Comparison of ENCODE assay signal across 9 mouse cellular contexts in the genomic region with DNA sequence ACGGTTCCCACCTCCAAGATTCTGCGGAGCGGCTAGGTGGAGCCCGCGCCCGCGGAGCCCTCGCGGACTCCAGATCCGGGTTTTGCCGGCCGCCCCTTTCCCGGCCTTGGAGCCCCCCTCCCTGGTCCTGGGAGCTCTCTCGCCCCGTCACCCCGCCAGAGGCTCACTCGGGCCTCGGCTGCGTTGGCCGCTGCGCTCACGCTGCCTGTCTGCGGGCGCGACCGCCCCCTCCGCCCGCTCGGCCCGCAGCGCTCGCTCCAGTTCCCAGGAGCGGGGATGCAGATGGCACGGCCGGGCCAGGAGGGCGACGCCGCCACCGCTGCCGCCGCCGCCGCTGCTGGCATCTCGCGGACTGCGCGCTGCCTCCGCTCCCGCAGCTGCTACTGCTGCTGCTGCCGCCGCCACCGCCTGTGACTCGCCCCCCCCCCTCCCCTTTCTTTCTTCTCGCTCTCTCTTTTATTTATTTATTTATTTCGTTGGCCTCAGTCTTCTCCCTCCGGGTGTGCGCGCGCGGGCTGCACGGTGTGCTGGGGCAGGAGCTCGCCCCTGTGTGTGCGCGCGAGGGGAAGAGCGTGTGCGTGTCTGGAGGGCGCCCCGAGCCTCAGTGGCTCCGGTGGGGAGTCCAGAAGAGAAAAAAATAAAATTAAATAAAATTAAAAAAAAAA. TPM values are rescaled to one million over a fixed set of nuclear protein-coding genes. Genes with fewer than 3 reads are reported as not detected.
DNase-seq lines count a peak whose midpoint lies in the region; ATAC-seq lines count a peak whose summit lies in the region.
"Had no signal": no experiment of that assay in that cellular context is flagged by ENCODE, and none has a peak within 500 bp of the region (broad histone marks: within the 10 kb centered on the region; RNA-seq: fewer than 3 reads in every experiment).

A gene (plus strand): TSS at position 549 of the 665 bp plus-strand sequence.

- peak; percentile 56 for ATAC-seq in heart, embryonic 13.5 days (ENCODE audit: extremely low read depth, insufficient number of reproducible peaks, low FRiP score, low TSS enrichment)
- no peak for ATAC-seq in liver, embryonic 12.5 days
- ATAC-seq in neural tube, embryonic 11.5 days (ENCODE audit: insufficient read depth, low FRiP score, low TSS enrichment), result peak; percentile 86

- peak within 1 kb of the TSS; percentile 82 for H3K4me3 ChIP-seq in forebrain, embryonic 10.5 days
- H3K4me3 ChIP-seq in heart, embryonic 13.5 days, result peak within 1 kb of the TSS; percentile 78
- peak within 1 kb of the TSS; percentile 58 for H3K4me3 ChIP-seq in liver, embryonic 12.5 days
- H3K4me3 ChIP-seq in neural tube, embryonic 11.5 days (ENCODE audit: low read depth, low read length), result peak within 1 kb of the TSS; percentile 71

- H3K36me3 ChIP-seq in forebrain, embryonic 10.5 days (replicated peaks), result no peaks in the 10 kb centered on the region
- H3K36me3 ChIP-seq in heart, embryonic 13.5 days, result no peaks in the 10 kb centered on the region
- H3K36me3 ChIP-seq in liver, embryonic 12.5 days, result no peaks in the 10 kb centered on the region
- no peaks in the 10 kb centered on the region for H3K36me3 ChIP-seq in neural tube, embryonic 11.5 days (ENCODE audit: control insufficient read depth, insufficient read depth, low read length)

- peak within 1 kb of the TSS; percentile 96 for H3K27ac ChIP-seq in forebrain, embryonic 10.5 days
- peak within 1 kb of the TSS; percentile 84 for H3K27ac ChIP-seq in heart, embryonic 13.5 days (replicated peaks)
- H3K27ac ChIP-seq in liver, embryonic 12.5 days, result peak within 1 kb of the TSS; percentile 62; the same call in 1 of the 2 replicates
- H3K27ac ChIP-seq in neural tube, embryonic 11.5 days (ENCODE audit: low read depth, low read length), result peak within 1 kb of the TSS; percentile 96

- H3K4me1 ChIP-seq in forebrain, embryonic 10.5 days, result peaks cover 44% of the 10 kb centered on the region
- peaks cover 25% of the 10 kb centered on the region for H3K4me1 ChIP-seq in heart, embryonic 13.5 days
- no peaks in the 10 kb centered on the region for H3K4me1 ChIP-seq in liver, embryonic 12.5 days
- peaks cover 16% of the 10 kb centered on the region for H3K4me1 ChIP-seq in neural tube, embryonic 11.5 days (ENCODE audit: control insufficient read depth, insufficient read depth, low read length)

- no peaks in the 10 kb centered on the region for H3K9me3 ChIP-seq in forebrain, embryonic 10.5 days
- H3K9me3 ChIP-seq in heart, embryonic 13.5 days, result no peaks in the 10 kb centered on the region
- no peaks in the 10 kb centered on the region for H3K9me3 ChIP-seq in liver, embryonic 12.5 days (replicated peaks)
- no peaks in the 10 kb centered on the region for H3K9me3 ChIP-seq in neural tube, embryonic 11.5 days (ENCODE audit: control insufficient read depth, low read length)

- peak; percentile 5 for DNase-seq in thymus, postnatal 0 days (ENCODE audit: low spot score)
- no peak for DNase-seq in thymus, postnatal 14 days
- peak; percentile 82 for DNase-seq in forebrain, embryonic 10.5 days (ENCODE audit: extremely low spot score, low spot score)
- peak; percentile 75 for DNase-seq in kidney, postnatal 14 days
- DNase-seq in neural tube, embryonic 11.5 days (ENCODE audit: low spot score), result peak; percentile 92
- peak; percentile 31 for DNase-seq in urinary bladder, postnatal 25 days (ENCODE audit: low spot score)

- H3K4me2 ChIP-seq in heart, embryonic 13.5 days, result peak within 1 kb of the TSS; percentile 90
- peak within 1 kb of the TSS; percentile 73 for H3K4me2 ChIP-seq in liver, embryonic 12.5 days
- peak within 1 kb of the TSS; percentile 70 for H3K4me2 ChIP-seq in neural tube, embryonic 11.5 days (ENCODE audit: low read depth)

- peak within 1 kb of the TSS; percentile 89 for H3K9ac ChIP-seq in heart, embryonic 13.5 days
- 0 out of 2 replicates have a peak within 1 kb of the TSS, but pooled peaks have one; percentile 35 for H3K9ac ChIP-seq in liver, embryonic 12.5 days
- peak within 1 kb of the TSS; percentile 90 for H3K9ac ChIP-seq in neural tube, embryonic 11.5 days (ENCODE audit: low read length)

- WGBS in forebrain, embryonic 10.5 days, result under 1% methylated on average over 68 of the region's 70 CpGs
- under 1% methylated on average over 50 of the region's 70 CpGs for WGBS in heart, embryonic 13.5 days
- WGBS in liver, embryonic 12.5 days (ENCODE audit: insufficient replicate concordance), result 0% methylated on average over 61 of the region's 70 CpGs
- under 1% methylated on average over 45 of the region's 70 CpGs for WGBS in neural tube, embryonic 11.5 days

- peaks cover 47% of the 10 kb centered on the region for H3K27me3 ChIP-seq in forebrain, embryonic 10.5 days (ENCODE audit: poor library complexity, severe bottlenecking)
- 0 out of 2 replicates have a peak, but pooled peaks cover 4% of the 10 kb centered on the region for H3K27me3 ChIP-seq in heart, embryonic 13.5 days (replicated peaks)
- H3K27me3 ChIP-seq in liver, embryonic 12.5 days (replicated peaks), result peaks cover 63% of the 10 kb centered on the region
- no peaks in the 10 kb centered on the region for H3K27me3 ChIP-seq in neural tube, embryonic 11.5 days (ENCODE audit: control insufficient read depth, insufficient read depth, low read length)
- H3K27me3 ChIP-seq: CH12.LX had no signal

RNA-seq across cellular contexts. Expression of the gene that starts here (rescaled TPM):
- 1.7 and 2.0 TPM in 2 replicates for polyA plus RNA-seq in thymus, postnatal 0 days (2015; fragmentation: Nextera tagmentation; extraction: Ambion mirVana)
- 7.5 and 9.4 TPM in 2 replicates for polyA plus RNA-seq in forebrain, embryonic 10.5 days (2016; fragmentation: Nextera tagmentation; extraction: Ambion mirVana)
- 5.9 and 6.8 TPM in 2 replicates for polyA plus RNA-seq in heart, embryonic 13.5 days (2015; fragmentation: Nextera tagmentation; extraction: Ambion mirVana)
- 4.1 and 4.5 TPM in 2 replicates for polyA plus RNA-seq in liver, embryonic 12.5 days (2016; fragmentation: Nextera tagmentation; extraction: Ambion mirVana)
- polyA plus RNA-seq in neural tube, embryonic 11.5 days (2014; fragmentation: Nextera tagmentation; extraction: Ambion mirVana), result 25.0 and 25.1 TPM in 2 replicates

Comparison
In these comparisons a context has a peak if more than half of its experiments do, and no peak if none do; other contexts are left out.
1. H3K9ac ChIP-seq: peak in every context shown above with its lines; median percentile 90 in neural tube, embryonic 11.5 days; 89 in heart, embryonic 13.5 days; 35 in liver, embryonic 12.5 days.